8 mouse cellular contexts compared by ENCODE assay signal in the genomic region with DNA sequence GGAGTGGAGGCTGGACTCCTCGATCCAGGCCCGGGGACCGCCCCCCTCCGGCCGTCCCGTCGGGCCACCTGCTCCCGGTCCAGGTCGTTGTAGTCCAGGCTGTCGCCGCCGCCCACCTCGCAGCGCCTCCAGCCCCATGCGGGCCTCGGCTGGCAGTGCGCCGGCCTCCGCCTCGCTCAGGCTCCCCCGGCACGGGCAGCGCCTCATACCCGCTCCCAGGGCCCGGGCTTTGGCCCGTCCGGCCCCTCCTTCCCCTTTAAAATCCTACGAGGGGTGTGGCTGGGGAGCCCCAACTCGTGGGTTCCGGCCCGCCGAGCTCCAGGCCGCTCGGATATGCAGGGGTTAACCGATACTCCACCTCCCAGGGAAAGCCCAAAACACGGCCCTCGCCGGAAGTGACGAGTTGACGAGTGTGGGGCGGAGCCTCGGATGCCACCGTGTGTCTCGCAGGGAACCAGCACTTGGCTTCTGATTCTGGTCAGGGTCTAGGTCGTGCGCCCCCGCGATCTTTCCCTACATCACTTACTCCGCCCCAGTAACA. TPM values are rescaled to one million over a fixed set of nuclear protein-coding genes. Genes with fewer than 3 reads are reported as not detected.
A peak's percentile ranks its signal among the peaks of the same experiment; 100 is the strongest.
DNase-seq lines count a peak whose midpoint lies in the region; ATAC-seq lines count a peak whose summit lies in the region.

Gene Itpkc, minus strand, starts transcription at position 381 of the 541 bp plus-strand sequence.

- H3K4me1 ChIP-seq in hindbrain, embryonic 16.5 days (ENCODE audit: control insufficient read depth, insufficient read depth, low read depth, low read length): peaks cover 44% of the 10 kb centered on the region

- peak within 1 kb of the TSS; percentile 88 for H3K27ac ChIP-seq in hindbrain, embryonic 16.5 days (ENCODE audit: low read depth, low read length)
- peak within 1 kb of the TSS; percentile 68 for H3K27ac ChIP-seq in macrophage

- WGBS in hindbrain, embryonic 16.5 days: 0% methylated on average over 47 of the region's 49 CpGs
- 0% methylated on average over 35 of the region's 49 CpGs for WGBS in macrophage (ENCODE audit: missing documents)

- H3K4me3 ChIP-seq in hindbrain, embryonic 16.5 days (ENCODE audit: low read length): peak within 1 kb of the TSS; percentile 82
- peak within 1 kb of the TSS; percentile 63 for H3K4me3 ChIP-seq in macrophage (ENCODE audit: inconsistent target)

- H3K9ac ChIP-seq in hindbrain, embryonic 16.5 days (ENCODE audit: low read depth, low read length): peak within 1 kb of the TSS; percentile 95

- ATAC-seq in hindbrain, embryonic 16.5 days: peak; percentile 86

- peak; percentile 91 for DNase-seq in WW6 (ENCODE audit: low read depth, low spot score)
- peak; percentile 72 to 87 for DNase-seq in cerebellum, postnatal 4 days (ENCODE audit: low spot score in 2 of 2)
- peak; percentile 90 for DNase-seq in gastrocnemius, adult 18-20 months (ENCODE audit: low spot score)
- peak; percentile 84 to 91 for DNase-seq in left cerebral cortex, adult 18-20 months (ENCODE audit: low spot score in 2 of 2)
- peak; percentile 94 for DNase-seq in right cerebral cortex, adult 18-20 months
- DNase-seq in urinary bladder, postnatal 10 days (ENCODE audit: low spot score): peak; percentile 74

- H3K4me2 ChIP-seq in hindbrain, embryonic 16.5 days (ENCODE audit: low read length): peak within 1 kb of the TSS; percentile 77

- H3K79me2 ChIP-seq in macrophage (ENCODE audit: inconsistent target): peaks cover 48% of the 10 kb centered on the region

- no peaks in the 10 kb centered on the region for H3K27me3 ChIP-seq in hindbrain, embryonic 16.5 days (replicated peaks; ENCODE audit: control insufficient read depth, insufficient read depth, low read length)

- no peaks in the 10 kb centered on the region for H3K36me3 ChIP-seq in hindbrain, embryonic 16.5 days (ENCODE audit: control insufficient read depth, insufficient read depth, low read length)
- no peaks in the 10 kb centered on the region for H3K36me3 ChIP-seq in macrophage (ENCODE audit: inconsistent target)

- H3K9me3 ChIP-seq in hindbrain, embryonic 16.5 days (ENCODE audit: control insufficient read depth, low read length): no peaks in the 10 kb centered on the region

RNA-seq across cellular contexts. Expression of gene Itpkc, which starts in this region (rescaled TPM):
- total RNA-seq in gastrocnemius, adult 18-20 months (2021): 1 to 10 TPM; 3.8 to 4.2 TPM
- 5.7 and 5.9 TPM in 2 replicates for polyA plus RNA-seq in hindbrain, embryonic 16.5 days (2015; fragmentation: Nextera tagmentation; extraction: Ambion mirVana)
- 10 to 100 TPM; 11.3 to 11.7 TPM for total RNA-seq in left cerebral cortex, adult 18-20 months (2021)
- total RNA-seq in macrophage (2018; cell fraction: chromatin; rRNA removed): 100 to 1,000 TPM in 7 of 26 experiments, 10 to 100 TPM in 19; 14.1 to 149 (median 55.4) TPM
- 10 to 100 TPM in 13 of 26 experiments, 1 to 10 TPM in 13; 5.2 to 39.8 (median 10.0) TPM for total RNA-seq in macrophage (2018; cell fraction: cytosol; rRNA removed)
- total RNA-seq in macrophage (2018; cell fraction: nucleus; rRNA removed): 100 to 1,000 TPM in 1 of 26 experiments, 10 to 100 TPM in 24, 1 to 10 TPM in 1; 9.0 to 111 (median 34.1) TPM
- polyA plus RNA-seq in macrophage (2018): 4.0 to 6.8 TPM (median 6.2 TPM) in 3 replicates

Comparison
In these comparisons a context has a peak if more than half of its experiments do, and no peak if none do; other contexts are left out.
1. Peak in every context shown above with its lines: DNase-seq, ATAC-seq, H3K4me3 ChIP-seq and H3K27ac ChIP-seq.